Mouse (Mus musculus): ENCODE measurements around the gene Lgals8. TPM values are rescaled to one million over a fixed set of nuclear protein-coding genes. Genes with fewer than 3 reads are reported as not detected.
A peak's percentile ranks its signal among the peaks of the same experiment; 100 is the strongest.
"Not testable (repeated sequence)": the region's sequence is repeated elsewhere in the genome, so short reads cannot be mapped to it uniquely, and the experiment has no call there.

Gene Lgals8
- polyA plus RNA-seq, 1 experiment from 2014 or later: 26.6 TPM

DNA sequence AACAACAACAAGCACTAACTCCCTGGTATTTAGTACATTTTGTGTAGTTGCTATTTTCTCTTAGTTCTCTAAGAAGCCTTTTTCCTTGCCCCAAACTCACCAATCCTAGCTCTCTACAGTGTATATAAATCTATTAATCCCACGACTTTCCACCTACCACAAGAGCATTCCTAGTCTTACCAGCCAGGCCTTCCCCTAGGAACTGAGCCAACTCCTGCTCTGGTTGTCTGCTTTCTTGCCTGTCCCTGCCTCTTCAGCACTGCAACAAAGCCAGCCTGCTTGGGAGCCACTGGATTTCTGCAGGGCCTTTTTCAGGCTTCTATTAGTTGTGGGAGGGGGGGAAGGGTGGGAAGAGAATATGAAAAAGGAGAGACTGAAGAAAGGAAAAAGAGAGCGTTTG is 20.5 kb upstream of the Lgals8 start:
- 66% methylated on average over 2 of the region's 2 CpGs for WGBS
- no peak overlapping the region for H3K4me2 ChIP-seq
- H3K36me3 ChIP-seq: no peaks in the 10 kb centered on the region
- H3K27me3 ChIP-seq (replicated peaks): no peaks in the 10 kb centered on the region
- H3K9me3 ChIP-seq (replicated peaks): no peaks in the 10 kb centered on the region
- no peak for ATAC-seq (ENCODE audit: low FRiP score)
- no peak overlapping the region for H3K27ac ChIP-seq (replicated peaks)
- H3K4me3 ChIP-seq (replicated peaks): no peak overlapping the region
- H3K9ac ChIP-seq (replicated peaks): no peak overlapping the region
- no peaks in the 10 kb centered on the region for H3K4me1 ChIP-seq

- no peaks in the 10 kb centered on the region for H3K27me3 ChIP-seq (replicated peaks)
- H3K36me3 ChIP-seq: no peaks in the 10 kb centered on the region
- no peaks in the 10 kb centered on the region for H3K9me3 ChIP-seq (replicated peaks)
- no peak overlapping the region for H3K4me2 ChIP-seq
- WGBS: 79% methylated on average over 6 of the region's 6 CpGs
- no peaks in the 10 kb centered on the region for H3K4me1 ChIP-seq
- H3K27ac ChIP-seq (replicated peaks): no peak overlapping the region
- H3K4me3 ChIP-seq (replicated peaks): no peak overlapping the region
- no peak overlapping the region for H3K9ac ChIP-seq (replicated peaks)
- ATAC-seq (ENCODE audit: low FRiP score): no peak; the same call in 1 of the 2 replicates
Observed at GRCm38 (mm10) chr13:12479802-12480201, 15.1 kb upstream of the Lgals8 start.

- H3K27ac ChIP-seq (replicated peaks): no peak overlapping the region
- H3K9ac ChIP-seq (replicated peaks): no peak overlapping the region
- no peak for ATAC-seq (ENCODE audit: low FRiP score)
- WGBS: 84% methylated on average over 15 of the region's 15 CpGs
- H3K4me2 ChIP-seq: no peak overlapping the region
- H3K4me1 ChIP-seq: no peaks in the 10 kb centered on the region
- no peaks in the 10 kb centered on the region for H3K9me3 ChIP-seq (replicated peaks)
- H3K4me3 ChIP-seq (replicated peaks): no peak overlapping the region
- H3K27me3 ChIP-seq (replicated peaks): no peaks in the 10 kb centered on the region
- H3K36me3 ChIP-seq: no peaks in the 10 kb centered on the region
Observed at GRCm38 (mm10) chr13:12478301-12478700, 13.6 kb upstream of the Lgals8 start.

DNA sequence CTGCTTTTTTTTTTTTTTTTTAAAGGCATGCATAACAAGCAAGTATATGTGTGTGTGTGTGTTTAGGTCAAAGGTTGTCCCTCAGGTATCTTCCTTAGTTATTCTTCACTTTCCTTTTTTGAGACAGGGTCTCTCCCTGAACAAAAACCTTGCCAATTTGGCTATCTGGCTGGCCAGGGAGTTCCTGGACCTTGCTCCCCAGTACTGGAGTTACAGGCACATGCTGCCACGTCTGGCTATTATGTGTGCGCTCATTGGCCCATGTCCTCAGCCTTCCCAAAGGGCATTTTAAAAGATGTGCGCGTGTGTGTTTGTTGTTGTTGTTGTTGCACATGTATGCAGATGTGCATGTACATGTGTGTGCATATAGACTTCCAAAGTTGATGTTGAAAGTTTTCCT is 12.1 kb upstream of the Lgals8 start:
- H3K4me1 ChIP-seq: no peaks in the 10 kb centered on the region
- ATAC-seq (ENCODE audit: low FRiP score): no peak
- no peaks in the 10 kb centered on the region for H3K36me3 ChIP-seq
- no peak overlapping the region for H3K4me2 ChIP-seq
- H3K4me3 ChIP-seq (replicated peaks): no peak overlapping the region
- no peak overlapping the region for H3K27ac ChIP-seq (replicated peaks)
- WGBS: 86% methylated on average over 4 of the region's 4 CpGs
- no peak overlapping the region for H3K9ac ChIP-seq (replicated peaks)
- no peaks in the 10 kb centered on the region for H3K27me3 ChIP-seq (replicated peaks)
- no peaks in the 10 kb centered on the region for H3K9me3 ChIP-seq (replicated peaks)

DNA sequence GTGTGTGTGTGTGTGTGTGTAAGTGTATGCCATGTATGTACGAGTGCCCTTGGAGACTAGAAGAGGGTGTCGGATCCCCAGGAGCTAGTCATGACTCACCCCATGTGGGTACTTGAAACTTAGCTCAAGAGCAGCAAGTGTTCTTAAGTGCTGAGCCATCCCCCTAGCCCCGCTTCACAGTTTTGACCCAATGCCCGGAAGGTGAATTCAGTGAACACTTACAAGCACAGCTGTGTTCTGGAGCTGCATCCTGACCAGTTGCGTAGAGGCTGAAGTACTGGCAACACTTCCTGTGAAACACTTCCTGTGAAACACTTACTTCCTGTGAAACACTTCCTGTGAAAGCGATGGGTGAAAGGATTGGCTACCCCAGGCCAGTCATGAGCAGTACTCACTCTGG is 10.5 kb upstream of the Lgals8 start:
- no peaks in the 10 kb centered on the region for H3K36me3 ChIP-seq
- no peaks in the 10 kb centered on the region for H3K27me3 ChIP-seq (replicated peaks)
- H3K4me2 ChIP-seq: no peak overlapping the region
- H3K27ac ChIP-seq (replicated peaks): no peak overlapping the region
- no peaks in the 10 kb centered on the region for H3K4me1 ChIP-seq
- no peaks in the 10 kb centered on the region for H3K9me3 ChIP-seq (replicated peaks)
- H3K9ac ChIP-seq (replicated peaks): no peak overlapping the region
- no peak overlapping the region for H3K4me3 ChIP-seq (replicated peaks)
- WGBS: 96% methylated on average over 6 of the region's 6 CpGs
- no peak for ATAC-seq (ENCODE audit: low FRiP score)

DNA sequence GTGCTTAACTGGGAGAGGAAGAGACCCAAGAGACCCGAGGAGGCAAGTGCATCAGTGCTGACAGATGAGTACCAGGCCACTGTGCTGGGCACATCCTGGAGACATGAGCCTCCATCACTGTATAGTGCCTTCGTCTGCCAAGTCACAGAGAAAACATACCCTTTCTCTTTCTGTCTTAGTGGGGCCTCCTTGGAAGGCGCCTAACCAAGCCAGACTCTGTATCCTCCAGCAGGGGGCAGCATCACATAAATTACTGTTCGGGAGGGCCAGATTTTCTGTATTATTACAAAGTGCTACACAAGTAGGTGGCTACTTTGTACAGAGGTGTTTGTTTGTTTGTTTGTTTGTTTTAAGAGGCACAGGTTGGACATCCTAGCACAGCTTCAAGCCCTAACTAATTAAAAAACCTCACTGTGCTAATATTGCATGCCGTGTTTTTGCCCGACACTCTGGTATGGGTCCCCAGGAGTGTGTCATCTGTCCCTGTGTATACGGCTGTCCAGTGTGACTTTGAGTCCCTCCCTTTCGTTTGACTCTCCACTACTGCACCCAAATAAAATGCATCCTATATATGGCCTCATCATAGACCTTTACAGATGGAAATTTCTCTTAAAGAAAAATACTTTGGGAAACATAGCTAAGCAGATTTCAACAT is 9.1 kb upstream of the Lgals8 start:
- 37% methylated on average over 8 of the region's 8 CpGs for WGBS
- Histone ChIP-seq H3K4me2 (no peak overlapping the region), H3K9ac (replicated peaks) (no peak overlapping the region), H3K36me3 (no peaks in the 10 kb centered on the region), H3K27ac (replicated peaks) (no peak overlapping the region), H3K4me3 (replicated peaks) (no peak overlapping the region), H3K9me3 (replicated peaks) (no peaks in the 10 kb centered on the region), H3K27me3 (replicated peaks) (no peaks in the 10 kb centered on the region), H3K4me1 (no peaks in the 10 kb centered on the region)
- ATAC-seq (ENCODE audit: low FRiP score): peak; percentile 88

DNA sequence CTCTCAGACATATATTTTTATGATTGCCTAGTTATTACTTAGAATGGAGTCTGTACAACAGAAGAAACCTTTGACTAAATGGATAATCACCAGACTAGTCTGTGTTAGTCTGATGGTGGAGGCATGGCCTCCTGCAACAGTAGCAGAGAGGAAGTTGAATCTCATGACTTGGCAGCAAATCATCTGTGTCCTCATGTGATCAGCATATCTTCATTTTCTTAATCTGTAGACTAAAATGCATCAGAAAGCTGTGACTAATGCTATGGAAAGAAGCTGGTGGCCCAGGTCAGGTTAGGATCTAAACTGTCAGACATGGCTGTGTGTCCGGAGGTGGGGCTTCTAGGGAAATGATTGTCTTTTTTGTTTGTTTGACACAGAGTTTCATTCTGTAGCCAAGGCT is 3.7 kb upstream of the Lgals8 start:
- Histone ChIP-seq H3K27me3 (replicated peaks) (no peaks in the 10 kb centered on the region), H3K4me2 (no peak overlapping the region), H3K27ac (replicated peaks) (no peak overlapping the region), H3K4me1 (no peaks in the 10 kb centered on the region), H3K9me3 (replicated peaks) (no peaks in the 10 kb centered on the region), H3K4me3 (replicated peaks) (no peak overlapping the region), H3K36me3 (no peaks in the 10 kb centered on the region), H3K9ac (replicated peaks) (no peak overlapping the region)
- no peak for ATAC-seq (ENCODE audit: low FRiP score)
- WGBS: 81% methylated on average over 1 of the region's 1 CpGs

DNA sequence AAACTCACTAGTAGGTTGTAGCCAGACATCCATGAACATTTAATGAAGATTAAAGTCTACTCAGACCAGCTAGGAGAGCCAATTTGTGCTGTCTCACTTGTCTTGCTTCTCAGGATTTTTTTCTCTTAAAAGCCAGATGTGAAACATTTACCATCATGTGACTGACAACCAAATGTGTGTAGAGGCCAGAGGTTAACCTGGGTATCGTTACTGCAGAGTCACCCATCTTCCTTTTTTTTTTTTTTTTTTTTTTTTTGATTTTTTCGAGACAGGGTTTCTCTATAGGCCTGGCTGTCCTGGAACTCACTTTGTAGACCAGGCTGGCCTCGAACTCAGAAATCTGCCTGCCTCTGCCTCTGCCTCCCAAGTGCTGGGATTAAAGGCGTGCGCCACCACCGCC is 585 bp downstream of the Lgals8 start:
- 85% methylated on average over 6 of the region's 6 CpGs for WGBS
- H3K36me3 ChIP-seq; H3K9ac ChIP-seq (replicated peaks); H3K27ac ChIP-seq (replicated peaks); H3K4me3 ChIP-seq (replicated peaks); H3K9me3 ChIP-seq (replicated peaks); ATAC-seq (ENCODE audit: low FRiP score); H3K4me2 ChIP-seq; H3K27me3 ChIP-seq (replicated peaks): not testable (repeated sequence)
- H3K4me1 ChIP-seq: peaks cover 17% of the 10 kb centered on the region

- Histone ChIP-seq H3K9me3 (replicated peaks) (no peaks in the 10 kb centered on the region), H3K27me3 (replicated peaks) (no peaks in the 10 kb centered on the region), H3K4me3 (replicated peaks) (no peak overlapping the region), H3K4me1 (peaks cover 17% of the 10 kb centered on the region), H3K36me3 (no peaks in the 10 kb centered on the region), H3K9ac (replicated peaks) (no peak overlapping the region), H3K4me2 (no peak overlapping the region), H3K27ac (replicated peaks) (no peak overlapping the region)
- WGBS: 79% methylated on average over 4 of the region's 4 CpGs
- no peak for ATAC-seq (ENCODE audit: low FRiP score)
Observed at GRCm38 (mm10) chr13:12462623-12463022, 2.1 kb downstream of the Lgals8 start.

DNA sequence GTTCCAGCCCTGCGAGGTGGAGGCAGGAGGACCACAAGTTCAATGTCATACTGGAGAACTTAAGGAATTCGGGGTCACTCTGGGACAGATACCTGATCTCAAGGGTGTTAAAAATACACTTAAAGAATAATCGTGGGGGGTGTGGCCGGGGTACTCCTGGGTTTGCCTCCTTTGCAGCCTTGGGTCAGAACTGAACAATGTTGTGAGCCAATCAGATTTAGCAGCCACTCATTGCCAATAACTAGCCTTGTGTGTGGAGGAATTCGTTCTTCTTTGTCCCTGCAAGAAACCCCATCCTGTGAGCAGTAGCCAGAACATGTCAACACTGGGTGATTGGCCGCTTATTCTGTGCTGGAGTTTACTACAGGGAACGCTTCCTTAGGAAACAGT is 3.0 kb downstream of the Lgals8 start:
- H3K9ac ChIP-seq (replicated peaks): peak overlapping the region; percentile 59
- peak overlapping the region; percentile 55 for H3K4me3 ChIP-seq (replicated peaks)
- 4% methylated on average over 7 of the region's 7 CpGs for WGBS
- H3K36me3 ChIP-seq: no peaks in the 10 kb centered on the region; the same call in 1 of the 2 replicates
- H3K9me3 ChIP-seq (replicated peaks): no peaks in the 10 kb centered on the region
- no peaks in the 10 kb centered on the region for H3K27me3 ChIP-seq (replicated peaks)
- peak overlapping the region; percentile 84 for H3K4me2 ChIP-seq
- peak; percentile 56 for ATAC-seq (ENCODE audit: low FRiP score)
- H3K27ac ChIP-seq (replicated peaks): peak overlapping the region; percentile 70
- peaks cover 17% of the 10 kb centered on the region for H3K4me1 ChIP-seq

GRCm38 (mm10) chr13:12460881-12461729 is 3.6 kb downstream of the Lgals8 start:
- under 1% methylated on average over 59 of the region's 59 CpGs for WGBS
- ATAC-seq (ENCODE audit: low FRiP score): peak; percentile 96
- Histone ChIP-seq H3K27me3 (replicated peaks) (no peaks in the 10 kb centered on the region), H3K36me3 (peaks cover under 1% of the 10 kb centered on the region; the same call in 1 of the 2 replicates), H3K4me3 (replicated peaks) (peak overlapping the region; percentile 55), H3K9me3 (replicated peaks) (no peaks in the 10 kb centered on the region), H3K4me2 (peak overlapping the region; percentile 84), H3K27ac (replicated peaks) (peak overlapping the region; percentile 70), H3K4me1 (peaks cover 17% of the 10 kb centered on the region), H3K9ac (replicated peaks) (peak overlapping the region; percentile 59)

GRCm38 (mm10) chr13:12460443-12460842 is 4.3 kb downstream of the Lgals8 start:
- WGBS: 8% methylated on average over 8 of the region's 8 CpGs
- H3K4me3 ChIP-seq (replicated peaks): peak overlapping the region; percentile 55
- H3K4me1 ChIP-seq: peaks cover 17% of the 10 kb centered on the region
- H3K27me3 ChIP-seq (replicated peaks): no peaks in the 10 kb centered on the region
- peak overlapping the region; percentile 59 for H3K9ac ChIP-seq (replicated peaks)
- H3K9me3 ChIP-seq (replicated peaks): no peaks in the 10 kb centered on the region
- peak overlapping the region; percentile 84 for H3K4me2 ChIP-seq
- H3K36me3 ChIP-seq: peaks cover 7% of the 10 kb centered on the region; the same call in 1 of the 2 replicates
- peak; percentile 15; the same call in 1 of the 2 replicates for ATAC-seq (ENCODE audit: low FRiP score)
- peak overlapping the region; percentile 70 for H3K27ac ChIP-seq (replicated peaks)
